Mouse (Mus musculus) heart, embryonic 14.5 days (tissue): ENCODE measurements around the gene Actr6. TPM values are rescaled to one million over a fixed set of nuclear protein-coding genes. Genes with fewer than 3 reads are reported as not detected.
"Not testable (repeated sequence)": the region's sequence is repeated elsewhere in the genome, so short reads cannot be mapped to it uniquely, and the experiment has no call there.

ENCODE experiments used
- ATAC-seq: fragments of 200-750 bp; cut with Nextera tagmentation; 2 replicates; pipeline ENCODE4 v1.8.0; 2017; ENCODE audit warnings: low read depth, moderate TSS enrichment; ENCODE audit not compliant: insufficient number of reproducible peaks, insufficient read depth, low FRiP score
- H3K27ac ChIP-seq, 2 experiments: fragments of 200-500 bp in 1 of 2; fragments of 300-500 bp in 1 of 2; sonication (generic) in 1 of 2; replicated peaks in 1 of 2; 2 replicates each; pipeline ENCODE4 v1.5.1; 2012 to 2014; ENCODE audit warnings: low read depth in 2 of 2, low read length in 2 of 2, control low read depth in 1 of 2, mild to moderate bottlenecking in 1 of 2, mixed read lengths in 1 of 2; ENCODE audit not compliant: control insufficient read depth in 1 of 2, insufficient read depth in 1 of 2
- H3K27me3 ChIP-seq: fragments of 300-500 bp; sonication (generic); 2 replicates; pipeline ENCODE4 v1.6.1; 2014; ENCODE audit warnings: mild to moderate bottlenecking, low read length, control low read depth; ENCODE audit not compliant: control insufficient read depth, insufficient read depth
- H3K36me3 ChIP-seq: fragments of 300-500 bp; sonication (generic); 2 replicates; pipeline ENCODE4 v1.6.1; 2014; ENCODE audit warnings: mild to moderate bottlenecking, control low read depth, low read length, mixed read lengths; ENCODE audit not compliant: control insufficient read depth, insufficient read depth
- H3K4me1 ChIP-seq, 2 experiments: fragments of 200-500 bp in 1 of 2; fragments of 300-500 bp in 1 of 2; sonication (generic) in 1 of 2; 2 replicates each; pipeline ENCODE4 v1.6.1; 2012 to 2014; ENCODE audit warnings: low read length in 2 of 2, control low read depth in 1 of 2, mixed read lengths in 1 of 2; ENCODE audit not compliant: control insufficient read depth in 2 of 2, insufficient read depth in 2 of 2
- H3K4me2 ChIP-seq: fragments of 300-500 bp; sonication (generic); 2 replicates; pipeline ENCODE4 v1.6.1; 2014; ENCODE audit warnings: mild to moderate bottlenecking, low read length
- H3K4me3 ChIP-seq, 2 experiments: fragments of 200-500 bp in 1 of 2; fragments of 300-500 bp in 1 of 2; sonication (generic) in 1 of 2; 2 replicates each; pipeline ENCODE4 v1.5.1; 2012 to 2014; ENCODE audit warnings: low read length in 2 of 2, mild to moderate bottlenecking in 2 of 2, control low read depth in 1 of 2, low read depth in 1 of 2, moderate library complexity in 1 of 2; ENCODE audit not compliant: control insufficient read depth in 1 of 2, insufficient read depth in 1 of 2
- H3K9ac ChIP-seq: fragments of 300-500 bp; sonication (generic); 2 replicates; pipeline ENCODE4 v1.6.1; 2014; ENCODE audit warnings: mild to moderate bottlenecking, low read length
- H3K9me3 ChIP-seq: fragments of 300-500 bp; sonication (generic); 2 replicates; pipeline ENCODE4 v1.6.1; 2016; ENCODE audit warnings: low read length, control low read depth; ENCODE audit not compliant: control insufficient read depth
- WGBS: fragments of 180-500 bp; shearing (Covaris S2); extraction: QIAGEN DNeasy Blood & Tissue Kit; methylation state at CpG from one replicate; pipeline ENCODE4 v1.1.7; 2014; 5-methylcytosine and 5-hydroxymethylcytosine counted together
- polyA plus RNA-seq: library from polyadenylated mRNA; unstranded; fragments of >200 nt; fragmentation: Nextera tagmentation; extraction: Ambion mirVana; gene quantifications from 2 replicates; pipeline ENCODE4 v1.2.1, GENCODE M21; 2014

Gene Actr6
- polyA plus RNA-seq, 1 experiment from 2014 or later: 27.7 TPM

DNA sequence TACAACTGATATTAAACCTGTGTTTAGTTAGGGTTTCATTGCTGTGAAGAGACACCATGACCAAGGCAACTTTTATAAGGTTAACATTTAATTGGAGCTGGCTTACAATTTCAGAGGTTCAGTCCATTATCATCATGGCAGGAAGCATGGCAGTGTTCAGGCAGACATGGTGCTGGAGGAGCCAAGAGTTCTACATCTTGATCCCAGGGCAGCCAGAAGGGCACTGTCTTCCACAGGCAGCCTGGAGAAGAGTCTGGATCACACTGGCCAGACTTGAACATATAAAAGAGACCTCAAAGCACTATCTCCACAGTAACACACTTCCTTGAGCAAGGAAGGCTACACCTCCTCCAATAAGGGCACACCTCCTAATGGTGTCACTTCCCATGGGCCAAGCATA, 11.8 kb downstream of the Actr6 start:
- no peak for ATAC-seq
- Histone ChIP-seq H3K9ac (no peak overlapping the region), H3K9me3 (no peaks in the 10 kb centered on the region), H3K4me2 (no peak overlapping the region), H3K36me3 (peaks cover 53% of the 10 kb centered on the region), H3K4me3 (no peak overlapping the region), H3K4me1 (no peaks in the 10 kb centered on the region), H3K27me3 (no peaks in the 10 kb centered on the region), H3K27ac (no peak overlapping the region)

DNA sequence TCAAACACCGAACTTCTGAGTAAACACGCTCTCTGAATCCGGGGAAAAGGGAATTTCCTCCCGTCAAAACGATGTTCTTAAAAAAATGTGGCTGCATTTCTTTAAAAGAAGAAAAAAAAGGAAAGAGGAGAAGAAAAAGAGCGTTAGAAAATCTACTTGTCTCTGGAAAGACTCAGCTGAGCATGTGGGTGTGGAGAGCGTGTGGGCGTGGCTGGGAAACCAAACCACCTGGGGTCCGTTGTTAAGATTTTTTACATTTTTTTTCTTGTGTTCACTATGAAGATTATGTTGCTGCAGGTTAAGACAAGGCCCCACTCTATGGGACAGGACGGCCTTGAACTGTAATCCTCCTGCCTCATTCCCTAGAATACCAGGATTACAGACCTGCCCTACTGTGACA, 17.2 kb downstream of the Actr6 start:
- ATAC-seq: no peak
- WGBS: 90% methylated on average over 10 of the region's 10 CpGs
- H3K4me1 ChIP-seq: no peaks in the 10 kb centered on the region

DNA sequence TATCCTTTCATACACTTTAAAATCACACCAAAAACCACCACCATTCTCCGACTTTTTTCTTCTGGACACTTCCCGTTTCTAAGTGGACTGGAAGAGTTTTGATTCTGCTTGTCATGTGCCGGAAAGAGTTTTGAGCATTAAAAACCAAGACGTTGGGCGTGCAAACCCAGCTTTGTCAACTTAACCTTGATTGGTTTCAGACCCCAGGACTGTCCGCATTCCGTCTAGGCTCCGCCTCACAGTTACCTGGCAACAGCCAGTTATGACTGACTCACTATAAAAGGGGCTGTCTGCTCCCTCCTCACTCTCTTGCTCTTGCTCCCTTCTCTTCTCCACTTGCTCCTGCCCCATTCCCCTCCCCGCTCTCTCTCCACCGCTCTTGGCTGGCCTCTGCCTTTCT, 23.4 kb downstream of the Actr6 start:
- WGBS: 32% methylated on average over 10 of the region's 10 CpGs
- peak overlapping the region; percentile 3 to 35 for H3K4me3 ChIP-seq

More for the DNA sequence above, 17.2 kb downstream of the Actr6 start:
- Histone ChIP-seq H3K4me3 (no peak overlapping the region), H3K4me2 (no peak overlapping the region), H3K9ac (no peak overlapping the region), H3K36me3 (peaks cover 67% of the 10 kb centered on the region), H3K27ac (no peak overlapping the region), H3K9me3 (no peaks in the 10 kb centered on the region; the same call in 1 of the 2 replicates), H3K27me3 (no peaks in the 10 kb centered on the region)

DNA sequence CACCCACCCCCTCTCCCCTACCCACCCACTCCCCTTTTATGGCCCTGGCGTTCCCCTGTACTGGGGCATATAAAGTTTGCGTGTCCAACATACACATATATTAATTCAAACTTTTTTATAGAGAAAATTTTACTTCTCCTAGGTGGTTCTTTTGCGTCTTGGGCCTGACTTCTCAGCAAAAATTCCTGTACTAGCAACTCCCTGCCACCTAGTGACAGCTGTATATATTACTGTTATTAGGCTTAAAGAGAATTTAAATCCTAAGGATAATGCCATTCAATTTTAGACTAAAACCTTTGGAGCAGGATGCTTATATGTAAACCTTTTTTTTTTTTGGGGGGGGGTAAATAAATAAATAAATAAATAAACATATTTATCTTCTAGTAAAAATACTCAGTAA, 24.7 kb downstream of the Actr6 start:
- Histone ChIP-seq H3K9me3 (no peaks in the 10 kb centered on the region; the same call in 1 of the 2 replicates), H3K27ac (no peak overlapping the region), H3K4me2 (no peak overlapping the region), H3K27me3 (no peaks in the 10 kb centered on the region), H3K4me1 (peaks cover 0 to 2% of the 10 kb centered on the region in 2 experiments; a peak in 1 of 4 replicates), H3K4me3 (no peak overlapping the region), H3K36me3 (peaks cover 12% of the 10 kb centered on the region), H3K9ac (no peak overlapping the region)
- no peak for ATAC-seq
- 84% methylated on average over 3 of the region's 3 CpGs for WGBS

More for the DNA sequence above, 23.4 kb downstream of the Actr6 start:
- no peak for ATAC-seq
- no peaks in the 10 kb centered on the region; the same call in 1 of the 2 replicates for H3K9me3 ChIP-seq
- no peak overlapping the region for H3K9ac ChIP-seq
- H3K36me3 ChIP-seq: peaks cover 26% of the 10 kb centered on the region
- no peaks in the 10 kb centered on the region for H3K27me3 ChIP-seq
- peaks cover 0 to 2% of the 10 kb centered on the region in 2 experiments; a peak in 1 of 4 replicates for H3K4me1 ChIP-seq
- H3K4me2 ChIP-seq: peak overlapping the region; percentile 56
- H3K27ac ChIP-seq: no peak overlapping the region

DNA sequence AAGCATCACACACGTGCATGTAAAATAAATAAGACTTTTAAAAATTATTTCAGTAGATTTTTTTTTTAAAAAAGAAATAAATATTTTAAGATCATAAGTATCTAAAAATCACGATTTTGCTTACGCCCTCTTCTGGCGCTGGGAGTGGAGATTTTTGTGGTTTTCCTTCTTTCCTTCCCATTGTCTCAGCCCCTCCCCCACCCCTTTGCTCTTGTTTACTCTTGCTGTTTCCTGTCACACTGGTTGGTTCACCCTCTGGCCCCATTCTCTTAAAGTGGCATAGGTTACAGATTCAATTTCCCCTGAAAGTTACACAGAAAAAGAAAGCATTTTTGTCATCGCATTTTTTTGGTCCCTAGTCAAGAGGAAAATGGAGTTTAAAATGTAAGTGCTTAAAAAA, 29.1 kb downstream of the Actr6 start:
- no peaks in the 10 kb centered on the region for H3K4me1 ChIP-seq
- no peaks in the 10 kb centered on the region for H3K36me3 ChIP-seq
- no peak overlapping the region for H3K9ac ChIP-seq
- ATAC-seq: no peak
- no peak overlapping the region for H3K4me2 ChIP-seq
- no peaks in the 10 kb centered on the region for H3K27me3 ChIP-seq
- 38% methylated on average over 5 of the region's 5 CpGs for WGBS
- no peak overlapping the region for H3K4me3 ChIP-seq
- H3K9me3 ChIP-seq: no peaks in the 10 kb centered on the region
- H3K27ac ChIP-seq: no peak overlapping the region

DNA sequence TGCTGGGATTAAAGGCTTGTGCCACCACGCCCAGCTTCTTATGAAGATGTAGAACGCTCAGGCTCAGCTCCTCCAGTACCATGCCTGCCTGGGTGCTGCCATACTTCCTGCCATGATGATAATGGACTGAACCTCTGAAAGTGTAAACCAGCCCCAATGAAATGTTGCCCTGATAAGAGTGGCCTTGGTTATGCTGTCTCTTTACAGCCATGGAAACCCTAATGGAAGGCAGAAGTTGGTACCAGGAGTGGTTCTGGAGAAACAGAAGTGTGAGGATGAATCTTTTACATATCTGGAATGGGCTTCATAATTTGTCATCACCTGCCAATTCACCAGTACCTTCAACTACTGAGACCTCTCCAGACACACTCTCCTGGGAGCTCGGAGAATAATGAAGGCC, 34.1 kb downstream of the Actr6 start:
- no peaks in the 10 kb centered on the region for H3K9me3 ChIP-seq
- no peak for ATAC-seq
- H3K4me1 ChIP-seq: no peaks in the 10 kb centered on the region
- H3K9ac ChIP-seq: no peak overlapping the region
- H3K4me2 ChIP-seq: no peak overlapping the region
- no peaks in the 10 kb centered on the region for H3K27me3 ChIP-seq
- no peak overlapping the region for H3K4me3 ChIP-seq
- H3K27ac ChIP-seq: no peak overlapping the region
- 87% methylated on average over 3 of the region's 3 CpGs for WGBS
- H3K36me3 ChIP-seq: no peaks in the 10 kb centered on the region

DNA sequence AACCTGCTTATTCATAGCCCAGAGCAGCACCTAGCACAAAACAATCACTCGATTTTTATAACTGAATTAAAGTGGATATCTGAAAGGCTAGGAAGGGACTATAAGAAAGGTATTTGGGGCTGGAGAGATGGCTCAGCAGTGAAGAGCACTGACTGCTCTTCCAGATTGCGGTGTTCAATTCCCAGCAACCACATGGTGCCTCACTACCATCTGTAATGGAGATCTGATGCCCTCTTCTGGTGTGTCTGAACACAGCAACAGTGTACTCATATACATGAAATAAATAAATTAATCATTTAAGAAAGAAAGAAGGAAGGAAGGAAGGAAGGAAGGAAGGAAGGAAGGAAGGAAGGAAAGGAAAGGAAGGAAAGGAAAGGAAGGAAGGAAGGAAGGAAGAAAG, 35.8 kb downstream of the Actr6 start:
- H3K27ac ChIP-seq, H3K4me2 ChIP-seq, H3K9ac ChIP-seq, H3K27me3 ChIP-seq, H3K9me3 ChIP-seq, H3K4me1 ChIP-seq, ATAC-seq, H3K36me3 ChIP-seq, H3K4me3 ChIP-seq: not testable (repeated sequence)
- whole genome bisulfite sequencing: 74% methylated on average over 2 of the region's 2 CpGs

DNA sequence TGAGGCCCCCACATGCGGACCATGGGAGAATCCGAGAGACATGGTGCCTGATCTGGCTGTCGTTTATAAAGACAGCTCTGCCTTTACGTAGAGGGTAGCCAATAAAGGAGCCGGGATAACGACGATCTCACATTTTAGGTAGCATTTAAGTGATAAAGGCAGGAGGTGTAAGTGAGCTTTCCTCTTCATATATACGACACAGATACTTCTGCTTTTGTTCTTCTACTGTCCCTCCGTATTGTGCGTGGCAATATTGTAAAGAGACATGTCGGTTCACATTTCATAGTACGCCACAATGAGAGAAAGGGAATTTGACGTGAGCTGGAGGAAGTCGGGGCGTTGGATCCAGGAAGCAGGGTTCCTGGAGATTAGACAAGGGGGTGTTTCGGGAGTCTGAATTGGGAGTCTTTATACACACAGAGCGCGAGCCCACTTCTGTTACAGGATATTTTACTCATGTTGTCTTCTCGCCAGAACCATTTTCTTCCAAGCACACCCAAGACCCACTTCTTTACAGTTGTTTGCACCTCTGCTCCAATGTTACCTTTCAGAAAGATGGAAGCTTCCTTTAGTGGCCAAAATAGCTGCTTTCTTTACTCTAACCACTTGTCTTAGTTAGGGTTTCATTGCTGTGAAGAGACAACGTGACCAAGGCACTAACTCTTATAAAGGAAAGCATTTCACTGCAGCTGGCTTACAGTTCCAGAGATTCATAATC, 36.7 kb downstream of the Actr6 start:
- no peak overlapping the region for H3K9ac ChIP-seq
- WGBS: 61% methylated on average over 20 of the region's 20 CpGs
- peak overlapping the region; percentile 29; the same call in 1 of the 2 replicates for H3K4me2 ChIP-seq
- no peaks in the 10 kb centered on the region for H3K9me3 ChIP-seq
- H3K36me3 ChIP-seq: no peaks in the 10 kb centered on the region
- no peak for ATAC-seq
- H3K27ac ChIP-seq: no peak overlapping the region
- H3K27me3 ChIP-seq: no peaks in the 10 kb centered on the region
- no peak overlapping the region for H3K4me3 ChIP-seq
- no peaks in the 10 kb centered on the region for H3K4me1 ChIP-seq
